Mouse (Mus musculus) intestine, embryonic 16.5 days (tissue): ENCODE data around the gene Phc2. TPM values are rescaled to one million over a fixed set of nuclear protein-coding genes. Genes with fewer than 3 reads are reported as not detected.

Experiments used
- ATAC-seq: fragments of 200-750 bp; cut with Nextera tagmentation; 2 replicates; pipeline ENCODE4 v1.8.0; 2017; ENCODE audit warnings: moderate TSS enrichment, moderate library complexity
- H3K27ac ChIP-seq: fragments of 300-500 bp; sonication (generic); 2 replicates; pipeline ENCODE4 v1.5.1; 2014; ENCODE audit warnings: mild to moderate bottlenecking, low read length
- H3K27me3 ChIP-seq: fragments of 300-500 bp; sonication (generic); replicated peaks from 2 replicates; pipeline ENCODE4 v1.6.1; 2014; ENCODE audit warnings: low read length, control low read depth, mixed read lengths; ENCODE audit not compliant: control insufficient read depth, insufficient read depth
- H3K36me3 ChIP-seq: fragments of 300-500 bp; sonication (generic); 2 replicates; pipeline ENCODE4 v1.6.1; 2014; ENCODE audit warnings: low read length, control low read depth; ENCODE audit not compliant: control insufficient read depth, insufficient read depth
- H3K4me1 ChIP-seq: fragments of 300-500 bp; sonication (generic); 2 replicates; pipeline ENCODE4 v1.6.1; 2014; ENCODE audit warnings: low read length, control low read depth, mixed read lengths; ENCODE audit not compliant: control insufficient read depth, insufficient read depth
- H3K4me2 ChIP-seq: fragments of 300-500 bp; sonication (generic); 2 replicates; pipeline ENCODE4 v1.6.1; 2014; ENCODE audit warnings: low read depth, low read length, control low read depth
- H3K4me3 ChIP-seq: fragments of 300-500 bp; sonication (generic); 2 replicates; pipeline ENCODE4 v1.5.1; 2014; ENCODE audit warnings: mild to moderate bottlenecking, low read length
- H3K9ac ChIP-seq: fragments of 300-500 bp; sonication (generic); 2 replicates; pipeline ENCODE4 v1.6.1; 2014; ENCODE audit warnings: low read depth, low read length
- H3K9me3 ChIP-seq: fragments of 300-500 bp; sonication (generic); 2 replicates; pipeline ENCODE4 v1.6.1; 2016; ENCODE audit warnings: low read length, control low read depth; ENCODE audit not compliant: control insufficient read depth
- WGBS: fragments of 180-500 bp; shearing (Covaris S2); extraction: QIAGEN DNeasy Blood & Tissue Kit; methylation state at CpG from one replicate; pipeline ENCODE4 v1.1.7; 2014; 5-methylcytosine and 5-hydroxymethylcytosine counted together
- polyA plus RNA-seq: library from polyadenylated mRNA; unstranded; fragments of >200 nt; fragmentation: Nextera tagmentation; extraction: Ambion mirVana; gene quantifications from 2 replicates; pipeline ENCODE4 v1.2.1, GENCODE M21; 2015

Phc2 gene
- polyA plus RNA-seq, 1 experiment from 2014 or later, result 9.9 TPM

DNA sequence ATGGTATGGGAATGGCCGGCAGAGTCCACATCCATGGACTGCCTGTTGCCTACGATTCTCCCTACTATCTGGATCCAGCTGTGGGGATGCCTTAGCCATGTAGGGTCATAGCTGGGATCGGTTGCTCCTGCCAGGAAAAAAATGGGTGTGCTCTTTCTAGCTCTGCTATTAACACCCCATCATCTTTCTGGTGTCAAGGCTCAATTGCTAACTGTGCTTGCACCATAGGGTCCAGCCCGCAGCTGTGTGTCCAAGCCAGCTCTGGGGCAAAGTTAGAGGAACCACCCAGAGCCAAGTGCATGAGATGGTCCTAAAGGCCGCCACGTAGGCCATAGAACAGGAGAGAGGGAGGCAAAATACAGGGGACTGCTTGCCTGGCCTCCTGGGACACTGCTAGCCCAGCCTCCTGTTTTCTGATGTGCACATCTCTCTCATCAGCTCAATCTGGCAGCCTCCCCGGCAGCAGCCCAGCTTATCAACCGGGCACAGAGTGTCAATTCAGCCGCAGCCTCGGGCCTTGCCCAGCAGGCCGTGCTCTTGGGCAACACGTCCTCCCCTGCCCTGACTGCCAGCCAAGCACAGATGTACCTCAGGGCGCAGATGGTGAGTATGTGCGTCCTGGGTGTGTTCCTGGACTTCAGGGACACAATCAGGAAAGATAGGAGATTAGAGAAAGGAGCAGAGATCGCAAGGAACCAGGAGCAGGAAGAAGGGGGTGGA lies 54.7 kb downstream of the Phc2 start:
- H3K9me3 ChIP-seq, result no peaks in the 10 kb centered on the region
- WGBS, result 82% methylated on average over 15 of the region's 15 CpGs
- peaks cover 7% of the 10 kb centered on the region for H3K4me1 ChIP-seq
- H3K4me2 ChIP-seq, result no peak overlapping the region
- peaks cover 2% of the 10 kb centered on the region; the same call in 1 of the 2 replicates for H3K36me3 ChIP-seq
- no peak for ATAC-seq
- no peaks in the 10 kb centered on the region for H3K27me3 ChIP-seq
- no peak overlapping the region for H3K4me3 ChIP-seq
- no peak overlapping the region for H3K27ac ChIP-seq
- H3K9ac ChIP-seq, result no peak overlapping the region

DNA sequence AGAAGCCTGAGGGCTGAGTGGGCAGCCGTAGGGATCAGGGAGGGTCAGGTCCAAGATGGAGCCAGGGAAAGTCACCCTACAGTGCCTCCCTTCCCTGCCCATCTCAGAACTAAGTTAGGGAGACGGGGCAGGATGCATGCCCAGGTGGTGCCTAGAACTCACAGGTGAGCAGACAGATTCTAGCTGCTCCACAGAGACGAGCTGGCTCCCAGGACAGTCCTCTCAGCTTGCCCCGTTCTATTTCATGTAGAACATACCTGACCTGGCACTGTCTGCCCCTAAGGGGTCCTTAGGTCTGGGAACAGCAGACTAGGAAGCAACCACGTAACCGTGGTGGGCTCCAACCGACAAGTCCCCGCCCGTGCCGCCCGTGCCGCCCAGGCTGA lies 55.3 kb downstream of the Phc2 start:
- H3K9ac ChIP-seq, result no peak overlapping the region
- WGBS, result 88% methylated on average over 12 of the region's 12 CpGs
- H3K27ac ChIP-seq, result no peak overlapping the region
- H3K36me3 ChIP-seq, result peaks cover 2% of the 10 kb centered on the region; the same call in 1 of the 2 replicates
- no peak overlapping the region for H3K4me3 ChIP-seq
- ATAC-seq, result no peak
- no peak overlapping the region for H3K4me2 ChIP-seq
- H3K4me1 ChIP-seq, result peaks cover 7% of the 10 kb centered on the region
- H3K9me3 ChIP-seq, result no peaks in the 10 kb centered on the region
- no peaks in the 10 kb centered on the region for H3K27me3 ChIP-seq

GRCm38 (mm10) chr4:128710286-128710685 lies 55.8 kb downstream of the Phc2 start:
- no peak overlapping the region for H3K27ac ChIP-seq
- H3K9me3 ChIP-seq, result no peaks in the 10 kb centered on the region
- H3K36me3 ChIP-seq, result peaks cover 2% of the 10 kb centered on the region; the same call in 1 of the 2 replicates
- H3K4me2 ChIP-seq, result no peak overlapping the region
- H3K4me1 ChIP-seq, result peaks cover 12% of the 10 kb centered on the region
- H3K27me3 ChIP-seq, result no peaks in the 10 kb centered on the region
- 83% methylated on average over 6 of the region's 6 CpGs for WGBS
- ATAC-seq, result no peak
- no peak overlapping the region for H3K9ac ChIP-seq
- H3K4me3 ChIP-seq, result no peak overlapping the region

DNA sequence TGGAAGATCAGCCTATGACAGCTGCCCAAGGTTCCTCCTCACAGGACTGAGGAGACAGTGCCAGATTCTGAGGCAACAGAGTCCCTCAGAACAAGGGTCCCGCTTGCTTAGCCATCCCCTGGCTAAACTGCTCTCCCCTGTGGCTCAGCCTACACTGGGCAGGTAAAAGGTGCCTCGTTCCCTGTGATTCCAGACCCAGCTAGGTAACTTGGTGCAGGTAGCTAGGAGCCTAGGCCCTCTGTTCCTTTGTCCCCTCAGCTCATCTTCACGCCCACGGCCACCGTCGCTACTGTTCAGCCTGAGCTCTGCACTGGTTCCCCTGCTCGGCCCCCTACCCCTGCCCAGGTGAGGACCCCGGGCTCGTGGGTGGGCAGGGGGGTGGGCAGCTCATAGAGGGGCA lies 56.3 kb downstream of the Phc2 start:
- Histone ChIP-seq H3K9ac (peak overlapping the region; percentile 25; the same call in 1 of the 2 replicates), H3K9me3 (no peaks in the 10 kb centered on the region), H3K4me1 (peaks cover 18% of the 10 kb centered on the region), H3K27ac (no peak overlapping the region), H3K27me3 (no peaks in the 10 kb centered on the region), H3K36me3 (peaks cover 2% of the 10 kb centered on the region; the same call in 1 of the 2 replicates), H3K4me2 (no peak overlapping the region), H3K4me3 (no peak overlapping the region)
- ATAC-seq, result no peak
- WGBS, result 79% methylated on average over 9 of the region's 9 CpGs

GRCm38 (mm10) chr4:128711455-128712135 lies 57.1 kb downstream of the Phc2 start:
- Histone ChIP-seq H3K36me3 (peaks cover 2% of the 10 kb centered on the region; the same call in 1 of the 2 replicates), H3K4me1 (peaks cover 26% of the 10 kb centered on the region), H3K4me2 (peak overlapping the region; percentile 70), H3K9me3 (no peaks in the 10 kb centered on the region), H3K9ac (peak overlapping the region; percentile 53), H3K4me3 (peak overlapping the region; percentile 43), H3K27ac (no peak overlapping the region), H3K27me3 (no peaks in the 10 kb centered on the region)
- ATAC-seq, result peak; percentile 82
- 8% methylated on average over 24 of the region's 24 CpGs for WGBS

- H3K36me3 ChIP-seq, result peaks cover 2% of the 10 kb centered on the region; the same call in 1 of the 2 replicates
- peak overlapping the region; percentile 70 for H3K4me2 ChIP-seq
- peak overlapping the region; percentile 43 for H3K4me3 ChIP-seq
- peak; percentile 31 for ATAC-seq
- peak overlapping the region; percentile 53 for H3K9ac ChIP-seq
- no peak overlapping the region for H3K27ac ChIP-seq
- H3K9me3 ChIP-seq, result no peaks in the 10 kb centered on the region
- 64% methylated on average over 13 of the region's 13 CpGs for WGBS
- peaks cover 26% of the 10 kb centered on the region for H3K4me1 ChIP-seq
- H3K27me3 ChIP-seq, result no peaks in the 10 kb centered on the region
Measured at GRCm38 (mm10) chr4:128712136-128712655, 57.7 kb downstream of the Phc2 start.

DNA sequence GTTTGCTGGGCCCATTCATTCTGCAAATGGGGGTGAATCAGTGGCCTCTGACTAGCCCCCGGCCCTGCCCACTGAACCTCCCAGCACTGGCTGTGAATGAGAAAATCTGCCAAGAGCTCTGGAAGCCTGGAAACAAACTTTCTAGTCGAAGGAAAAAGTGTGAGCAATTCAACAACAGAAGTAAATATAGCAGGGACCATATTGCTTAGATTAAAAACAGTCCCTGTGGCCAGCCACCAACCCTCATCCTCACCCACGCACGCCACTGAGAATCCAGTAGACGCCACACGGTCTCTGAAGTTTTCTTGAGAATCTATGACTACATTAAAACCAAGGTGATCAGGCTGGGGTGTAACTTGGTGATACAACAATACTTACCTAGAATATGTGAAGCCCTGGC lies 58.4 kb downstream of the Phc2 start:
- no peak overlapping the region for H3K4me3 ChIP-seq
- H3K9ac ChIP-seq, result no peak overlapping the region
- no peaks in the 10 kb centered on the region for H3K27me3 ChIP-seq
- no peaks in the 10 kb centered on the region for H3K9me3 ChIP-seq
- WGBS, result 88% methylated on average over 6 of the region's 6 CpGs
- H3K4me1 ChIP-seq, result peaks cover 26% of the 10 kb centered on the region
- H3K27ac ChIP-seq, result no peak overlapping the region
- ATAC-seq, result no peak
- H3K4me2 ChIP-seq, result no peak overlapping the region
- peaks cover 2% of the 10 kb centered on the region; the same call in 1 of the 2 replicates for H3K36me3 ChIP-seq

DNA sequence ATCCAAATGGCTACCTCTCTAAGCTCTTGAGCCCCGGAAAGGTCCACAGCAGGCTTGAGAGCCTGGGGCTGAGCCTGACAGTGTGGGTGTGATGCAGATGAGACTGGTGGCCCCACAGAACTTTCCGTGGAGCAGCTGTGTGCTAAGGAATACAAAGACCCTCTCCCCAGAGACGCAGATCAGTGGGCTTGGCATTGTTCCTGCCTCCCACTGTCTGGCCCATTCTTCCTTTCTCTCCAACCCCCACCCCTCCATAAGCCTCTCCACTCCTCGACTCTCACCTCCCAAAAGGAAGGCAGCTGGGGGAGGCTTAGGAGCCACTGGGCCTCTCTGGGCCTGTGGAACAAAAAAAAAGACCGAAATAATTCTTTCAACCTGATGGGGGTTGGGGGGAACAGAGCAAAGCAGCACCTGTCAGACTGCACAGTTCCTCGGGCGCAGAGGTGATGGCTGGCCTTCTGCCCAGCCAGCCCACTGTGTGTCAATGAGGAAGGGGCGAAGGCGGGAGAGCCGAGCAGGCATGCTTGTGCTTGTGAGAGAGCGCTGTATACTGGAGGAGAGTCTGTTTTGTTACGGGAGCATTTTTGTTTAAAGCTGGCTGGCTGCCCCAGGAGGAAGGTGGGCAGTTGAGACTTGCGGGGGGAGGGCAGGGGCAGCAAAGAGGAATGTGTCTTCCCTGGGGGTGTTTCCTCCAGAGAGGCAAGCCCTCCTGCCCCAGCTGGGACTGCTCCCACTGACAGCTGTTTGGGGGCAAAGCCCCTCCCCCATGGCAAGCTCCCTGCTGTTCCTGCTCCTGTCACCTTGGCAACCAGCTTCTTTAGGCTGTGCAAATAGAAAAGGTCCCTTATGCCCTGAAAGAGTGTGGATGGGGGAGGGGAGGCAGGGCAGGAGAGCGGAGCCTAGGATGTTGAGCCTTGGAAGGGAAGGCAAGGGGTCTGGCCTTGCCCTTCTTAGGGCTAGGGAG lies 61.0 kb downstream of the Phc2 start:
- Histone ChIP-seq H3K36me3 (peaks cover 2% of the 10 kb centered on the region; the same call in 1 of the 2 replicates), H3K9ac (peak overlapping the region; percentile 31; the same call in 1 of the 2 replicates), H3K27ac (peak overlapping the region; percentile 52), H3K4me3 (no peak overlapping the region), H3K9me3 (no peaks in the 10 kb centered on the region), H3K4me2 (no peak overlapping the region; the same call in 1 of the 2 replicates), H3K27me3 (no peaks in the 10 kb centered on the region), H3K4me1 (peaks cover 39% of the 10 kb centered on the region)
- peak; percentile 60 for ATAC-seq
- WGBS, result 18% methylated on average over 14 of the region's 14 CpGs
